Mouse (Mus musculus) lung, postnatal 4 days (tissue): ENCODE results near the gene Mis18bp1.
"Not testable (repeated sequence)": the region's sequence is repeated elsewhere in the genome, so short reads cannot be mapped to it uniquely, and the experiment has no call there.

Source experiments
- DNase-seq, 2 experiments: peaks; one replicate each; pipeline ENCODE4 v3.0.0; 2021

Mis18bp1 gene

DNA sequence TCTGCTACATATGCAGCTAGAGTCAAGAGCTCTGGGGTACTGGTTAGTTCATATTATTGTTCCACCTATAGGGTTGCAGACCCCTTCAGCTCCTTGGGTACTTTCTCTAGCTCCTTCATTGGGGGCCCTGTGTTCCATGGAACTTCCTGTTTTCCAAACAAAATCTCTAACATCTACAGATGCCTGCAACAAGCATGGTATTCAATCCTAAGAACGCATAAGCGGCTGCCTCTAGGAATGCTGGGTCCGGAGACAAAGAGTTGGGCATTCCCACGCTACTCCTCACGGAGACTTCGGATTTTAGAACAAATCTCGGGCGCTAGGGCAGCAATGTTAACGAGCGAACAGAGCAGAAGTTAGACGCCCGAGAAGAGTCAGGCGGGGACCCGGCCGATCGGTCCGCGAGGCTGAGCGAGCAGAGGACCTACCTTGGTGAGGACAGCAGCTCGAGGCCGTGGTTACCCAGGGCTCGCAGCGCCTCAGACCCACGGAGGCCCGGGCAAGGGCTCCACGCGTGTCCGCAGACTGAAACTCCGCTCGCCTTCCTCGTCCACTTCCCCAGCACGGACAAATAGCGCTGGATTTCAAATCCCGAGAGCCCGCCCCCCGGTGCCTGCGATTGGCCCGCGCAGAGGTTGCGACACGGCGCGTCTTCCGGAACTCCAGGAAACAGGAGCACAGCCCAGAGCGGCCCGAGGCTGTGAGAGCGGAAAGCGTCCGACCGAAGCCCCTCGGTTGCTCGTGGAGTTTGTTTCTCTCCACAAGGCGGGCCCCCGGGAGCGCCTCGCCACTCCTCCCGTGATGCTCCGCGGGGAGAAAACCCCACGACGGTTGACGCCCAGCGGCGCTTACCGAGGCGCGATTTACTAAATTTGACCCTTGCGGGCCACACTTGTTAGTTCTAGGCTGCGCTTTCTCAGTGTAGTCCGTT, at the start of gene Mis18bp1:
Gene Mis18bp1, minus strand, starts transcription at position 584 of the 931 bp plus-strand sequence.
- peak; percentile 96 to 98 for DNase-seq

DNA sequence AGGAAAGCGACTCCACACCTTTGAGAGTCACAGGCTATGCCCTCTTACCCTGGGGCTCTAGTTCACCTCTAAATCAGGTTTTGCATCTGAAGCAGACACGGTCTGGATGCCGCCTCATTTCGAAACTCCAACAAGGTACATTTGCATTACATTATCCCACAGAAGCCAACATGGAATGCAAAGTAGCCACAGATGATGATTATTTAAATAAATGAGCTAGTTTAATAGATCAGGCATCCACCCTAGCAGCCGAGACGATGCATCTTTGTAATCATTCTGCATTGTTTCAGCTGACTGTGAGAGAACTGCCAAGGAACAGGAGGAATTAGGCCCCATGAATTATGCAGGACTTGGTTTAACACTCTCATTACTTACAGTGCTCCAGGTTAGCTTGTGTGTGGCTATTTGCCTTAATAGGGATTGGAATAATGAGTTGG, 44.0 kb upstream of the Mis18bp1 start:
- DNase-seq, result no peak

DNA sequence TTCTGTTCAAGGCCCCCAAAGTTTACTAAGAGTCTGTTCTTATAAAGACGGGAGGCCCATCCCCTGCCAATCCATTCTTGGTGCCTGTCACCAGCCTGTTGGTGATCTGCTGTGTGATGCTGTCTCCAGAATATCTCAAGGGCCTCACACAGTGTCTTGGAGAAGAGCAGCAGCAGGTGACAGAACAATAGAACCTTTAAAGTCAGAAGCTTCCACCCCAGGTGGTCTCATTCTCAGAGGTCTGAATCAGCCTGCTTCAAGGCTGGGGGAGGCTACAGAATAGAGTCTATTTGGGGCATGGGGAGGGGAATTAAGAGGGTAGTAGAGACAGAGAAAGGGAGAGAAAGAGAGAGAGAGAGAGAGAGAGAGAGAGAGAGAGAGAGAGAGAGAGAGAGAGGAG, 34.0 kb upstream of the Mis18bp1 start:
- no peak for DNase-seq

DNA sequence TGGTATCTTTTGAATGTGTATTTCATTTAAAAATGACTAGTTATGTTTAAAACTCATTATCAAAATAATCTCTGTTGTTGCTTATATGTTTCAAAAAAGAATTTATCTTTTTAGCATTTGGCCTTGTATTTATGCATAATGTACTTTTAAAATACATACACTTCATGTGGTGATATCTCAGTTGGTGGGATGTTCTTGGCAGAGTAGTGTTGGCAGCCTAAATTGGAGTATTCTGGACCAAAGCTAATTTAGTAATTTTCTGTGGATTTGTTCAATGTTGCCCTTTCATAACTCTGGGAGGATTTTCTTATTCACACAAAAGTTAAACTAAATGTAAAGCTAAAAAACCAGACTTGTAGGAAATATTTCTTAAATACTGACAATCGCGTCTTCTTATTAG, 29.4 kb upstream of the Mis18bp1 start:
- no peak for DNase-seq

DNA sequence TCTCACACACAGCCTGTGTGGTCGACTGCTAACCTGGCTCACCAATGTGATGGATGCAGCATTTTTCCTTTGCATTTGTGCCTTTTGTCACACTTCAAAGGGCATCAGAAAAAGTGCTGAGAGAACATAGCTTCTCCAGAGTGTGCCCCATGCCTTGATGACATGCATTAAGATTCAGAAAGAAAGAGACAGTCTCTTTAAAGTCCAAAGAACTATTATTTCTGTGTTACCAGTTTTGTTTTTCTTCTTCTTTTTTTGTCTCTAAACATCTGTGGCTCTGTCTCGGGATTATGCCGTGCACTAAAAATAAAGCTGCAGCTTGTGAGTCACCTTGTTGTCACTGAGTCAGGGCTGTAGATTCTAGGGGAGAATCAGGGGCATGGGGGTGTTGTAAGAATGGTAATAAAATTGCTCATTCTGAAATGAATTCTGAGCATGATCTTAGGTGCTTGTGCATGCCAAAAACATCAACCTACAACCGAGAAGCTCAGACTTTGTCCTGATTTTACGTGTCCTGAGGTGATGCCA, 21.7 kb upstream of the Mis18bp1 start:
- DNase-seq, result no peak

DNA sequence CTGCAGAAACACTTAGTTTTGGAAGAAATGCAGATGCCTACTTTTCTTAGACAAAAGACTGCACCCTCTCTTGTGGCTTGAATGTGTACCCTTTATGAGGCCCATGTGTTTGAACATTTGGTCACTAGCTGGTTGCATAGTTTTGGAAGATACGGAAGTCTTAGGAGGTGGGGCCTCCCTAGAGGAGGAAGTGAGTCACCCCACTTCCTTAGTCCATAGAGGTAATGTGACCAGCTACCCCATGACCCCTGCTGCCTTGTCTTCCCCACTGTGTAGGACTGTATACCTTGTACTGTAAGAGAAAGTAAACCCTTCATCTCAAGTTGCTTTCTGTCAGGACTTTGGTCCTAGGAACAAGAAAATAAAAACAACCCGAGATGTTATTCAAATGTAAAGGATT, 16.8 kb upstream of the Mis18bp1 start:
- no peak for DNase-seq

DNA sequence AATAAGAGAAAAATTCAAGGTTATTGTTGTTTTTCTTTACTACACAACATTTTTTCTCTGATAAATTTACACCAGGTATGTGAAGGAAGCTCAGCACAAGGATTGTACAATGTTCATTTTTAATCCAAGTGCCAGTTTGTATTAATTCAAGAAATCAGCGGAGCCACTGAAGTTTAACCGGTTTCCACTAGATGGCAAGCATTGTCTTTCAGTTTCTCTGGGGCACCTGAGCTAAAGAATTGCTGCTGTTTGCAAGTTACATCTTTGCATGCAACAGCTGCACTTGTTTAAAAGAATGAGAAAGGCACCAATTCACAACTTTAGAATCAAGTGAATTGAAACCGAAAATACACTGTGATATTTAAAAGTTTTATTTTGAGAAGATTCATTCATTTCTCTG, 15.0 kb upstream of the Mis18bp1 start:
- DNase-seq, result no peak

DNA sequence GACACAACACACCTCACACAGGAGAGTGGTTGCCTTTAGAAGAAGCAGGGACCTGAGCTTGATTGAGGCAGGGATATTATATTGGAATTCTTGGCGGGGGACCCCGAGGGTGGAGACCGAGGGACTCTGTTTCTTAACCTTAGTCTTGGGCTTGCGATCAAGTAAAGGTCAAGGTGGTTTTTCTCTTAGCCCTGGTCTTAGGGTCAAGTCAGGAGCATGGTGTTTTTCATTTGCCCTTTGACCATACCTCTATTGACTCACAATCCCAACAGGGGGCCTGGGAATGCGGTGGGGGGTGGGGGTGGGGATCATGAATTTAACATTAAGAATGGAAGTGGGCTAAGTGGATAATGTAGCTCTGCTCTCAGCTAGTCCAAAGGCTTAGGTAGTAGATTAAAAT, 1.3 kb upstream of the Mis18bp1 start:
- DNase-seq, result no peak

DNA sequence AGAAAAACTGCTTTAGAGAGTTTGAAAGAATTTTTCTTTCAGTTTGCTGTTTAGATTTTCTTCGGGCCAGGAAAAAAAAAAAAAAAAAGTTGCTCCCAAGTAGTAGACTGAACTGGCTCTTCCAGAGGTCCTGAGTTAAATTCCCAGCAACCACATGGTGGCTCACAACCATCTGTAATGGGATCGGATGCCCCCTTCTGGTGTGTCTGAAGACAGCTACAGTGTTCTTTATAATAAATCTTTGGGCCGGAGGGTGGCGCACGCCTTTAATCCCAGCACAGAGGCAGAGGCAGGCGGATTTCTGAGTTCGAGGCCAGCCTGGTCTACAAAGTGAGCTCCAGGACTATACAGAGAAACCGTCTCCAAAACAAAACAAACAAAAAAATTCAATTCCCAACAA, 555 bp upstream of the Mis18bp1 start:
- DNase-seq, result peak in 1 of 2 experiments; percentile 71

DNA sequence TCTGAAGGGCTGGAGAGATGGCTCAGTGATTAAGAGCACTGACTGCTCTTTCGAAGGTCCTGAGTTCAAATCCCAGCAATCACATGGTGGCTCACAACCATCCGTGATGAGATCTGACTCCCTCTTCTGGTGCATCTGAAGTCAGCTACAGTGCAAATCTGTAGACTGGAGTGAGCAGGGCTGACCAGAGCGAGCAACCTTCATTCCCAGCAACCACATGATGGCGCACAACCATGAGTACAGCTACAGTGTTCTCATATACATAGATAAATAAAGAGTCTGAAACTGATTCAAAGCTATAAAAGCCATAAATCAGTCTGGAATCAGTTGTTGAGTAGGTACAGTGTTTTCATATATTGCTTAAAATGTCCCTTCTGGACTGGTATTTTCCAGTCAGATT, 36.3 kb downstream of the Mis18bp1 start:
- not testable (repeated sequence) for DNase-seq

DNA sequence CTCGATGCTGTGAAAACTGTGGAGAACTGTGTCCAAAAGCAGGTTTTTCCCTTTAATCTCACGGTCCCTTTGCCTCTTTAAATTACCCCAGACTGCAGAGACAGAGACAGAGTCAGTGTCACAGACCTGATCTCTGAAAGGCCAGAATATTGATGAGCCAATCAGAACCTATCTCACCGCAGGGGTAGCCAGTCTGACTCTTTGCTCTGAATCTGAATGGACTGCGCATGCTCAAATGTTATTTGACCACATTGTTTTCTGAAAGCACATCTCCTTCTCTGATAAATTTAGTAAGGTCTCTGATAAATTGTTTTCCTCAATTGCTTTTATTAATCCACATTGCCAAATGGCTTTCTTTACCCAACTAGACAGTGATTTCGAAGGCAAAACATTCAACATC, 53.0 kb downstream of the Mis18bp1 start:
- DNase-seq, result no peak

DNA sequence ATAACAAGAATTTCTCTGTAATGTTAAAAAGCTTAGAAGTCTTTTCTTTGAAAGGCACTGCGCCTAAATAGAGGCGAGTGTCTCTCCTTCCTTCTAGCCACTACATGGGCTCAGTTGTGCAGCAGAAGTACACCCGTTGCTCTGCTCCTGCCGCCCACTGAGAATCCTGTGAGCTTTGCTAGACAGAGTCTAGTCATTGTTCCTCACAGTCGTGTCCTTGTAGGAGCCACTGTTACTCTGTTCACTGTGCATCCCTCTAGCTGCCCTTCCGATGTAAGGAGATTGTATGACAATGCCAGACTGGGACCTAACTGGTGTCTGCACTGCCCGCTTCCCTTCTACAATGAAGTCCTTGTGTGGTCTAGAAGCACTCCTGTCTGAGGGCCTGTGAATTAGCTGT, 53.4 kb downstream of the Mis18bp1 start:
- no peak for DNase-seq

DNA sequence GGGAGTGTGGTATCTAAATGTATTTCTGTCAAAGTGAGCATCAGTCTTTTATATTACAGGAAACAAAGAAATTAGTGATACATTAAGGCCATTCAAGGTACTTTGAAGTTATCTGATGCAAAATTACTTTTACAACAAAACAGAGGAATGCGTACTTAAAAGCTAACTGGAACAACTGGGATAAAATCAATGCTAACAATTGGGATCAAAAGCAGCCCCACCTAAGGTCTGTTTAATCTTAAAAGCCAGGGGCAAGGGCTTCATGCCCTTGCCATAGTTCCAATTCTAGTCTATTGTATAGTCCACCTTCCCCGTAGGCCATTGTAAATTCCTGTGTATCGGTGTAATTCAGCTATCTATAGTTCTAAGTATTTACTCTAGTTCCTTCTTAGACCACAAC, 57.4 kb downstream of the Mis18bp1 start:
- DNase-seq, result not testable (repeated sequence)

DNA sequence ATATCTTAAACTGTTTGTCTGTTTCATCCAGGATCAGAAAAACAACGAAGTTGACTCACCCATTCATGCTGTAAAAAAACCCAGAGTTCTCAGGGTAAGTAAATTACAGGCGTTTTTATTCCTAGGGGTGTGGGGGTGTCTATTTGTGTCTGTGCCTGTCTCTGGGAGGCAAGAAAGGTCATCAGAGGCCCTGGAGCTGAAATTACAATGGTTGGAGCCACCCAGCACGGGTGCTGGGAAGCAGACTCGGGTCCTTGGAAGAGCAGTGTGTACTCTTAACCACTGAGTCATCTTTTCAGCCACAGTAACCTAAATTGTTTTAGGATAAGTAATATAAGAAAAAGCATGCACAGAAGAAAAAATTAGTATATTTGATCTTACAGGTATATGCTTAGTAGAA, 58.5 kb downstream of the Mis18bp1 start:
- DNase-seq, result no peak

DNA sequence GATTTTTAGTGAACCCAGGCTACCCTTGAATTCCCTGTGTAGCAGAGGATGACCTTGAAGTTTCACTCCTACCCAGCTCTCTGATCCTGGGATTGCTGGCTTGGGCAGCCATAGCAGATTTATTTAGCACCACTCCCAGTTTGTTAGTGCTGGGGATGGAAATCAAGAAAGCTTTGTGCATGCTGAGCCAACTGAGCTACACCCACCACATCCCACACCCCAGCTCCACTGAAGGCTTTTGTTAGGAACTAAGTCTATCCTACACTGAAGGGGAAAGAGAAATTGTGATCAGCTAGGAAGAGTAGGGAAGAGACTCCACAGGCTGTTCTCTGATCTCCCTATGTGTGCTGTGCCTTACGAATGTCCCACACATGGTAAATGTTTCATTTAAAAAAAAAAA, 59.6 kb downstream of the Mis18bp1 start:
- no peak for DNase-seq

DNA sequence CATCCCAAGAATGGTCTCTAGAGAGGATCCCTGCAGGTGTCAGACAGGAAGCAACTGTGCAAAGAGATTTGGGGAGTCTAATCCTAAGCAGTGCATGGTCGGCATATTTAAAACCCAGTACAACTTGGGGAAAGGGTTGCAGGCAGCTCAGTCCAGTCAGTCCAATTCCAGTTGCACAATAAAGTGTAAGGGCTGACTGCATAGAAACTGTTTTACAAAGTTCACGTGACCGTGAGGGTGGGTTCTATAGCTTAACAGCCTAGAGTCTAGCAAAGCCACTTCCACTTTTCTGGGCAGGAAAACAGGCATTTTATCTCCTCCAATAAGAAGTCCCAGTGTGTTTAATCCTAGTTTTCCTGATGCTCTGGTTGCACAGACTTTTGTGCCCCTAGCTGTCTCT, 60.9 kb downstream of the Mis18bp1 start:
- no peak for DNase-seq

DNA sequence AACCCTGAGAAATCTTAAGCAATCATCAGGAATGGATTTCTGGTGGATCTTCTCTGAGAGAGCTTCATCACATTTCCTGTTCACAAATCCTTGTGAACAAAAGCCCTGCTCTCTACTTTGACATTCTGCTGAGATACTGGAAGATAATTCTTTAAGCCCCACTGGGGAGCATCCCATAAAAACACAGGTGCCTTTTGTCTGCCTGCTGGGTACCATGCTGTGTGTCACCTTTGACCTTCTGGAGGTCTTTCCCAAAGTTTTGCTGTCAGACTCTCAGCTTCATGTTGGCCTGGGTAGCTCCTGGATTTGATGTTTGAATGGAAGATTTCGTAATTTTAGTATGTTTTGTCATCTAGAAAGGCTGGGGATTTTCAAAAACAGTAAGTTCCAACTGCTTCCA, 63.7 kb downstream of the Mis18bp1 start:
- DNase-seq, result no peak
